Mouse (Mus musculus): ENCODE results near the gene 9130019O22Rik.

The 9130019O22Rik gene

DNA sequence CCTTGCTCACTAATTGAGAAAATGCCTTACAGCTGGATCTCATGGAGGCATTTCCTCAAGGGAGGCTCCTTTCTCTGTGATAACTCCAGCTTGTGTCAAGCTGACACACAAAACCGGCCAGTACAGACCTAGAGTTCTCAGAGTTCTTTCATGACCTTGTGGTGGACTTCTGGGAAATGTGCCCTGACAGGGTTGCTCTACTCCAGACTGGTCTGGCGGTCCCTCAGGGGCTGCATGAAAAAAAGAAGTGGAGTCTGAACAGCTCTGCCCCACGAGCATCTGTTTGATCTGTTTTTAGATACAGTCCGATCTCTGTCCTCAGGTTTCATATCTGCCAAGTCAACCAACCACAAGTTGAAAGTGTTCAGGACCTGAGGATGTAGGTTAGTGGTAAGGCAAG is 49.3 kb downstream of the 9130019O22Rik start:
- no peak for DNase-seq

GRCm38 (mm10) chr7:127335604-127336003 is 51.4 kb downstream of the 9130019O22Rik start:
- DNase-seq: no peak

DNA sequence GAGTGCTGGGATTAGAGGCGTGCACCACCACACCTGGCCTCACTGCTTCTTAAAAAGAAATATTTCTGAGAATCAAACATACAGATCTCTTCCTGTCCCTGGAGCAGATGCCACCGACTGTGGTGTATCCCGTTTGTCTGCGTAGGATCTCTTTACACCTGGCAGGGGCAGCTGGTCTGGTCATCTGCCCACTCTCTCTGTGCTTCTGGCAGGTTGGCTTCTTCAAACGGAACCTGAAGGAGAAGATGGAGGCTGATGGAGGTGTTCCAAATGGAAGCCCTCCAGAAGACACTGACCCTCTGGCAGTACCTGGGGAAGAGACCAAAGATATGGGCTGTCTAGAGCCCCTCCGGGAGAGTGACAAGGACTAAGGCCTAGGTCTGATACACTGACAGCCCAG is 53.7 kb downstream of the 9130019O22Rik start:
- DNase-seq: no peak

All from cerebellum, adult 9-10 months (tissue).